Mouse (Mus musculus): ENCODE results near the gene Cct4. TPM values are rescaled to one million over a fixed set of nuclear protein-coding genes. Genes with fewer than 3 reads are reported as not detected.

Gene Cct4
- polyA plus RNA-seq (2017; shearing (Covaris generic)), result 100 to 1,000 TPM; 227 to 238 TPM

GRCm38 (mm10) chr11:22990393-22991126 is at the start of gene Cct4:
Gene Cct4, plus strand, starts transcription at chr11:22990519.
- ATAC-seq, result peak; percentile 85

GRCm38 (mm10) chr11:22949101-22949500 is 41.2 kb upstream of the Cct4 start:
- no peak for ATAC-seq

- no peak for ATAC-seq
Observed at GRCm38 (mm10) chr11:22950131-22950530, 40.2 kb upstream of the Cct4 start.

GRCm38 (mm10) chr11:22952668-22953067 is 37.7 kb upstream of the Cct4 start:
- ATAC-seq, result no peak

GRCm38 (mm10) chr11:22956346-22956745 is 34.0 kb upstream of the Cct4 start:
- ATAC-seq, result no peak

- peak; percentile 46 for ATAC-seq
Observed at GRCm38 (mm10) chr11:22956830-22957229, 33.5 kb upstream of the Cct4 start.

GRCm38 (mm10) chr11:22957791-22958374 is 32.4 kb upstream of the Cct4 start:
- ATAC-seq, result no peak

GRCm38 (mm10) chr11:22962101-22962500 is 28.2 kb upstream of the Cct4 start:
- ATAC-seq, result no peak

- no peak for ATAC-seq
Observed at GRCm38 (mm10) chr11:22964401-22964800, 25.9 kb upstream of the Cct4 start.

GRCm38 (mm10) chr11:22965503-22965902 is 24.8 kb upstream of the Cct4 start:
- ATAC-seq, result no peak

- ATAC-seq, result peak; percentile 21
Observed at GRCm38 (mm10) chr11:22969486-22969885, 20.8 kb upstream of the Cct4 start.

- ATAC-seq, result no peak
Observed at GRCm38 (mm10) chr11:22970546-22970945, 19.8 kb upstream of the Cct4 start.

- ATAC-seq, result peak; percentile 72
Observed at GRCm38 (mm10) chr11:22971835-22972709, 18.2 kb upstream of the Cct4 start, which contains the start of gene Zrsr1. Gene Zrsr1, plus strand, starts transcription at chr11:22972005.

GRCm38 (mm10) chr11:22972746-22973526 is 17.4 kb upstream of the Cct4 start:
- peak; percentile 56 for ATAC-seq

- no peak for ATAC-seq
Observed at GRCm38 (mm10) chr11:22973599-22973998, 16.7 kb upstream of the Cct4 start.

- ATAC-seq, result no peak
Observed at GRCm38 (mm10) chr11:22978215-22978614, 12.1 kb upstream of the Cct4 start.

GRCm38 (mm10) chr11:22978711-22979110 is 11.6 kb upstream of the Cct4 start:
- no peak for ATAC-seq

- no peak for ATAC-seq
Observed at GRCm38 (mm10) chr11:22979221-22979620, 11.1 kb upstream of the Cct4 start.

GRCm38 (mm10) chr11:22981041-22981440 is 9.3 kb upstream of the Cct4 start:
- ATAC-seq, result no peak

- peak; percentile 20 for ATAC-seq
Observed at GRCm38 (mm10) chr11:22981543-22981950, 8.8 kb upstream of the Cct4 start.

- ATAC-seq, result peak; percentile 95
Observed at GRCm38 (mm10) chr11:22981984-22982757, 8.1 kb upstream of the Cct4 start, which contains the start of the genes Gm28048 and Commd1. Gene Gm28048, minus strand, starts transcription at chr11:22982090. Gene Commd1, minus strand, starts transcription at chr11:22982382.
